Mouse (Mus musculus) neutrophil, adult 83 days (primary cell): ENCODE measurements around the gene Rps6. TPM values are rescaled to one million over a fixed set of nuclear protein-coding genes. Genes with fewer than 3 reads are reported as not detected.

Source experiments
- total RNA-seq, 2 experiments: library from RNA; stranded (reverse); gene quantifications; one replicate each; pipeline ENCODE4 v1.2.4; 2023

Rps6 gene
- 100 to 1,000 TPM; 663 to 695 TPM for total RNA-seq

DNA sequence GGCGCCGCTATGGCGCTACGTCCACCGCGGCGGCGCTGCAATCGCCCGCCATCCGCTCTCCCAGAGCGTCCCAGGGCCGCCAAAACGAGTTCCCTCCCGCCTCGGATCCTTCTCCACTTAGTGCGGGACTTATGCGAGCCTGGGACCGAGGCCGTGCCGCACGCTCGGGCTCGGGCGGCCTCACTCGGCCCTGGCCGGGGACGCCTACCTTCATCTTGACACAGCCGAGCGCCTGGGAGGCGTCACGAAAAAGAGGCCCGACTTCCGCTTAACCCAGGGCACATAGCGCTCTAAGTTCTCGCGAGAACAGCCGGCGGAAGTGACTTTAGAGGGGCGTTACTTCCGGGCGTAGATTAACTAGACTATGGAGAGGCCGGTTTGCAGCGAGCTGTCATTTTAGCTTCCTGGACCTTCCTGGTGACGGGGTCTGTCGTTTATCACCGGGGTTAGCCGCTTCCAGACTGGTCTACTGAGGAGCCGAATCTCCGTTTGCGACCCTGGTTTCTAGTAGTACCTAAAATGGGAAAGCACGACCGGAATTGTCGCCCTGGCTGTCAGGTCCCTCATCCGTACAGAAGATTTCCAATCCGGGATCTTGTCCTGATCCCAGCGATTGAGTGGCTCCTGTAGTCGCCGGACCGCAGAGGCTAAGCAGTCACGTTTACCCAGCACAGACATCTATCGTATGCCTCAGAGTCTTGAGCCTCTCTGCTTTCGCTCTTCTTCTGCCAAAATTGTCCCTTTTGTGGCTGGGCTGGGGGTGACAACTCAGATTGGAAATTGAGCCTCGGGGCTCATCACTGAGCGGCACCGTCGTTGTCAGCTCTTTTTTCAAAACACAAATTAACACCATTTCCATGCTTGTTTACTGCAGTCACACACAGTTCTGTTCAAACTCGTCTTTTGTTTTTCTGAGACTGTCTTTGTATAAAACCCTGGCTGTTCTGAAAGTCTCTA, at the start of gene Rps6:
TSS of gene Rps6 (minus strand) at position 300 of the 957 bp plus-strand sequence.

DNA sequence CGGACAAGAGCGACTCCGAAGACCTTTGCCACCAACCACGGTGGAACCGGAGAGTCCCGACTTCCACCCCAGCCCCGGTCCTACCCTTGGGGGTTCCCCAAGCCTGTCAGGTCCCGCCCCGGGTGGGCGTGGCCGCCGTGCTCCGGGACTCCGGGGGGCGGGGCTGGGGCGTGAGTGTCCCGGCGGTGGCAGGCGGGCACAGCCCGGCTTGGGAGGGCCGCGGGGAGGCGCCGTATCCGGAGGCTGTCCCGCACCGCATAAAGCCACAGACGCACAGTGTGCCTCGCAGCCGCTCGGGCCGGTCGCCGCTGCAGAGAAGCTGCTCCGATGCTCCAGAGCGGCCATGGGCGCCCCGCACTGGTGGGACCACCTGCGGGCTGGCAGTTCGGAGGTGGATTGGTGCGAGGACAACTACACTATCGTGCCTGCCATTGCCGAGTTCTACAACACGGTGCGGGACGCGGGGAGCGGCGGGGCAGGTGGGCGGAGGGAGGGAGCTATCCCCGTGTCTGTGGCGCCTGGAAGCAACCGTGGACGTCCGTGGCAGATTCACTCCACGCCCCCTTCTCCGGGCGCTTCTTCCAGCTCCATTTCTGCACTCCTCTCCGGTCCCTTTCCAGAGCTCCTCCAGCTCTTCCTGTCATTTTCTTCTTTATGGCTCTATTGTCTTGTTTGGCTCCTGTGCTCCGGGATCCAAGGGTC, 17.1 kb upstream of the Rps6 start, which contains the start of gene Acer2:
TSS of gene Acer2 (plus strand) at position 251 of the 702 bp plus-strand sequence.

Other genes with a start within 250 kb of the Rps6 start
- gene Haus6, start 245.4 kb downstream of the Rps6 start, total RNA-seq: 10 to 100 TPM in 1 of 2 experiments, 1 to 10 TPM in 1; 10.0 to 11.3 TPM
- 100 to 1,000 TPM; 183 to 191 TPM for gene Plin2, start 187.4 kb downstream of the Rps6 start, total RNA-seq
- gene Dennd4c, start 108.9 kb downstream of the Rps6 start, total RNA-seq: 10 to 100 TPM; 12.0 to 17.4 TPM
- under 1 TPM; 0.15 to 0.24 TPM for gene Acer2, start 17.0 kb upstream of the Rps6 start, total RNA-seq